Mouse (Mus musculus) intestine, embryonic 14.5 days (tissue): ENCODE measurements around the gene Nat8f2. TPM values are rescaled to one million over a fixed set of nuclear protein-coding genes. Genes with fewer than 3 reads are reported as not detected.
"Not testable (repeated sequence)": the region's sequence is repeated elsewhere in the genome, so short reads cannot be mapped to it uniquely, and the experiment has no call there.

ENCODE experiments used
- ATAC-seq: fragments of 200-750 bp; cut with Nextera tagmentation; replicated peaks from 2 replicates; pipeline ENCODE4 v1.8.0; 2017; ENCODE audit warnings: low read depth, moderate number of reproducible peaks, moderate TSS enrichment, moderate library complexity; ENCODE audit not compliant: low FRiP score, low TSS enrichment
- DNase-seq: peaks from one replicate; pipeline ENCODE4 v3.0.0-alpha.2; 2018; ENCODE audit warnings: low spot score
- H3K27ac ChIP-seq: fragments of 300-500 bp; sonication (generic); 2 replicates; pipeline ENCODE4 v1.5.1; 2014; ENCODE audit warnings: low read depth, mild to moderate bottlenecking, control low read depth
- H3K27me3 ChIP-seq: fragments of 300-500 bp; sonication (generic); replicated peaks from 2 replicates; pipeline ENCODE4 v1.6.1; 2014; ENCODE audit warnings: low read length, control low read depth; ENCODE audit not compliant: control insufficient read depth, insufficient read depth
- H3K36me3 ChIP-seq: fragments of 300-500 bp; sonication (generic); 2 replicates; pipeline ENCODE4 v1.6.1; 2014; ENCODE audit warnings: low read length, control low read depth; ENCODE audit not compliant: control insufficient read depth, insufficient read depth
- H3K4me1 ChIP-seq: fragments of 300-500 bp; sonication (generic); replicated peaks from 2 replicates; pipeline ENCODE4 v1.6.1; 2014; ENCODE audit warnings: low read length, control low read depth, mixed read lengths; ENCODE audit not compliant: control insufficient read depth, insufficient read depth
- H3K4me2 ChIP-seq: fragments of 300-500 bp; sonication (generic); 2 replicates; pipeline ENCODE4 v1.6.1; 2014; ENCODE audit warnings: low read length
- H3K4me3 ChIP-seq: fragments of 300-500 bp; sonication (generic); 2 replicates; pipeline ENCODE4 v1.5.1; 2014; ENCODE audit warnings: low read depth, low read length, control low read depth, mixed read lengths
- H3K9ac ChIP-seq: fragments of 300-500 bp; sonication (generic); 2 replicates; pipeline ENCODE4 v1.6.1; 2014; ENCODE audit warnings: mild to moderate bottlenecking, low read length
- H3K9me3 ChIP-seq: fragments of 300-500 bp; sonication (generic); 2 replicates; pipeline ENCODE4 v1.6.1; 2016; ENCODE audit warnings: low read length, control low read depth; ENCODE audit not compliant: control insufficient read depth
- WGBS: fragments of 180-500 bp; shearing (Covaris S2); extraction: QIAGEN DNeasy Blood & Tissue Kit; methylation state at CpG from one replicate; pipeline ENCODE4 v1.1.7; 2014; 5-methylcytosine and 5-hydroxymethylcytosine counted together
- polyA plus RNA-seq: library from polyadenylated mRNA; unstranded; fragments of >200 nt; fragmentation: Nextera tagmentation; extraction: Ambion mirVana; gene quantifications from 2 replicates; pipeline ENCODE4 v1.2.1, GENCODE M21; 2014

The Nat8f2 gene
- polyA plus RNA-seq, 1 experiment from 2014 or later = 0.09 TPM

DNA sequence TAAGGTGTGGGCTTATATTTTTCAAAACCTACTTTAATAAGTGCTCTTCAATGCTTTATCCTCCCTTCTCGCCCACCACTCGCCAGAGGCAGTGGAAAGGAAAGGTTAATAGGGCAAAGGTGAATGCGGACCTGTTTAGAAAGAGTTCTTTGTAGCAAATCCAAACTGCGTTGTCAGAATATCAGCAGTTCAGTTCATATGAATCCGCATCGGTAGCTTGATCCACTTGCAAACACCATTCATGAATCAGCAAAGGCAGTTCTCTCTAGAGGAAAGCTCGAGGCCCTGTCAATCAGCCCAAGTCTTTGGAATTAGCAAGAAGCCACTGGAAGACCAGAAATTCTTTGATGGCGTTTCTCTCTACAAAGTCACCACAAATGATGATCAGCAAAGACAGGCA lies 30.3 kb downstream of the Nat8f2 start:
- 75% methylated on average over 8 of the region's 8 CpGs for WGBS
- H3K27ac ChIP-seq = no peak overlapping the region
- no peaks in the 10 kb centered on the region for H3K4me1 ChIP-seq
- no peaks in the 10 kb centered on the region for H3K36me3 ChIP-seq
- no peak for DNase-seq
- no peak overlapping the region for H3K4me2 ChIP-seq
- no peak for ATAC-seq
- no peaks in the 10 kb centered on the region for H3K27me3 ChIP-seq
- H3K4me3 ChIP-seq = no peak overlapping the region
- no peaks in the 10 kb centered on the region for H3K9me3 ChIP-seq
- no peak overlapping the region for H3K9ac ChIP-seq

DNA sequence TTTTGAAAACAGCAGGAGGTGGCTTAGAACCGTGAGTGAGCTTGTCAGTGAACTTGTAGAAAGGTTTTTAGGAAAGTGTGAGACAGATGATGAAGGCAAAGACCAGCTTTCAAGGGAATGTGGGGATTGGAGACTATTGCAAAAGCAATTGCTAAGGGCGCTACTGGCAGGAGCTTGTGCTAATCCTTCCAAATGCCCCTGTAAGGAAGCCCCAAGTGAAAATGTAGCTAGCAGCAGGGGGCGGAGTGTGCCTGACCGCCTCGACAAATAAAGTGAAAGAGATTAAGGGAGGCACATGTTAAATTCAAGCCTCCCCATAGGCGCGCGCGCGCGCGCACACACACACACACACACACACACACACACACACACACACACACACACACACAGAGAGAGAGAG lies 31.7 kb downstream of the Nat8f2 start:
- ATAC-seq (peak; percentile 70; the same call in 1 of the 2 replicates), DNase-seq (peak; percentile 69)
- 21% methylated on average over 12 of the region's 12 CpGs for WGBS
- H3K27ac ChIP-seq, H3K36me3 ChIP-seq, H3K27me3 ChIP-seq, H3K4me1 ChIP-seq, H3K9me3 ChIP-seq, H3K4me3 ChIP-seq, H3K9ac ChIP-seq: not testable (repeated sequence)
- H3K4me2 ChIP-seq = 0 out of 2 replicates have a peak overlapping the region, but pooled peaks have one; percentile 6

DNA sequence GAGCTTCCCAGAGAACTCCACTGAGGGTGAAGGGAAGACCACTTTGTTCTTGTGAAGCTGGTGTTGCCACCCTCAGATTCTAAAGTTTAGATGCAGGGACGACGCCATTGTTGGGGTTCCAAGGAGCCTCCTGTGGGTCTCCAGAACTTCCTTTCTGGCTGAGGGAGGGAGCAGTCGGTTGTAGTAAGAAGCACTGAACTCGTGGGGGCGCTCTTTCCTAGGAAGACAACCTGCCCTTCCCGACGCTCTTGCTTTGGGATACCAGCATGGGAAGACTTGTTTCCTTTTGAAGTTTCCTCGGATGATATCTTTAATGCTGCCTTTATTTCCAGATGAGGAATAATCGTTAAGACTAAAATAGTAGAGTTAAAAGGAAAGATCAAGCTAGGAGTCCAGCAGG lies 32.1 kb downstream of the Nat8f2 start:
- not testable (repeated sequence) for H3K4me3 ChIP-seq, ATAC-seq, H3K4me2 ChIP-seq, H3K9me3 ChIP-seq, H3K36me3 ChIP-seq, H3K27ac ChIP-seq, H3K4me1 ChIP-seq, H3K27me3 ChIP-seq, H3K9ac ChIP-seq
- WGBS = 22% methylated on average over 9 of the region's 9 CpGs
- DNase-seq = peak; percentile 58

DNA sequence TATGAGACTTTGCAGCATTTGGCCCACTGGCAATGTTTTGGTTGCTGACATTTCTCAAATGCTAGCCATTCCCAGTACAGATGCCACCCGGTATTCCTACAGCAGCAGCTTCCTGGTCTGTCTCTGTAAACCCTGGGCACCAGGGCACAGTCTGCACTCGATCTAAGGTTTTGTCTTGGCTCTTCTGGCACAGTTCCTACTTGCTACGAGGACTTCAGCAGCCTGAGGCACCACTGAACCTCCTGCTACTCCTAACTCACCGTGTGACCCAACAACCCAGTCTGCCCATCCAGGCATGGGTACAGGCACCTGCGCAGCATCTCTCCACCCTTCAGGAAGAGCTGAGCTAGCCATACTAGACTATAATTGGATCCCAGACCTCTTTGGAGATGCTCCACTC lies 32.9 kb downstream of the Nat8f2 start:
- not testable (repeated sequence) for H3K4me2 ChIP-seq, H3K27me3 ChIP-seq, H3K4me3 ChIP-seq, H3K4me1 ChIP-seq, H3K9me3 ChIP-seq, DNase-seq, ATAC-seq, H3K36me3 ChIP-seq, H3K9ac ChIP-seq, H3K27ac ChIP-seq
- 75% methylated on average over 5 of the region's 5 CpGs for WGBS

DNA sequence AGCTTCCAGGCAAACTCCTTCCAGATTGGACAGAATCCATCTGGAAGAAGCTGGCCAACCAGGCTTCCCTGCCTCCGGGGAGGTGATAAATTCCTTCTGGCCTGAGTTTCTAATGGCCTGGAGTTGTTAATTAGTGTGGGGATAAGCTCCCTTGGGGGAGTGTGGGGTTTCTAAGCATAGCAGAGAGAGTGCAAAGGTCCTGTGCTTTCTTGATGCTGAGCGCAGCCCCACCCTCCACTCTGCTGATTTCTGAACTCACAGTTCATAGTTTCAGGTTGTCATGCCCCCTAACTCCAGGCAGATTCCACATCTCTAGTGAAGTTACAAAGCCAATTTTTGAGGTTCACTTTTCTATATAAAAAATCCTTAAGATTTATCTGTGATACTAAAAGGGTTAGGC lies 33.9 kb downstream of the Nat8f2 start:
- WGBS = 61% methylated on average over 1 of the region's 2 CpGs
- H3K4me2 ChIP-seq, H3K27me3 ChIP-seq, ATAC-seq, H3K9ac ChIP-seq, DNase-seq, H3K27ac ChIP-seq, H3K4me3 ChIP-seq, H3K9me3 ChIP-seq, H3K36me3 ChIP-seq, H3K4me1 ChIP-seq: not testable (repeated sequence)

DNA sequence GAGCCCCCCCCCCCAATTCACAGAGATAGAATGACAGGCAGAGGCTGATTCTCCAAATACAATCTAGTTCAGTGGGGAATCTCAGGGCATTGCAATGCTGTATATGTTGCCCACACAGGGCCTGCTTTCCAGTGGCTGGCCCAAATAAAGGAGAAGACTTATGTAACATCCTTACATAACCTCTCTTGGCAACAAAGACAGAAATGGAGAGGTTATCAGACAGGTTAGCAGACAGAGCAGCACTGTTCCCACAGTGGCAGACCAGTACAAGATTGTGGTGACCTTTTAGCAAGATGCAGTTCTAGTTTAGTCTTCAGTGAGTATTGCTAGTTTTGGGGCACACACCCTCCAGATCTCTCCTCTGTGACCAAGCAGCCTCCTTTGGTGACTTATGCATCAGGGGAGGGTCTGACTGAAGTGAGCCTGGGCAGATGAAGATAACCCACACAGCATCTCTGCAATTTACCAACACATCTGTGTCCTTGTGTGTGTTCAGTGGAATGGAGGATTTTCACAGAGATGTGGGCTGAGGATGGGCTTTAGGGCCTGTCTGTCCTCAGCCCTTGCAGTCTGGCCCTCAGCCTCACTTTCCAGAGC lies 34.4 kb downstream of the Nat8f2 start:
- not testable (repeated sequence) for H3K4me3 ChIP-seq, H3K27ac ChIP-seq, H3K9ac ChIP-seq, DNase-seq, H3K27me3 ChIP-seq, H3K36me3 ChIP-seq, H3K4me2 ChIP-seq, ATAC-seq, H3K9me3 ChIP-seq, H3K4me1 ChIP-seq

DNA sequence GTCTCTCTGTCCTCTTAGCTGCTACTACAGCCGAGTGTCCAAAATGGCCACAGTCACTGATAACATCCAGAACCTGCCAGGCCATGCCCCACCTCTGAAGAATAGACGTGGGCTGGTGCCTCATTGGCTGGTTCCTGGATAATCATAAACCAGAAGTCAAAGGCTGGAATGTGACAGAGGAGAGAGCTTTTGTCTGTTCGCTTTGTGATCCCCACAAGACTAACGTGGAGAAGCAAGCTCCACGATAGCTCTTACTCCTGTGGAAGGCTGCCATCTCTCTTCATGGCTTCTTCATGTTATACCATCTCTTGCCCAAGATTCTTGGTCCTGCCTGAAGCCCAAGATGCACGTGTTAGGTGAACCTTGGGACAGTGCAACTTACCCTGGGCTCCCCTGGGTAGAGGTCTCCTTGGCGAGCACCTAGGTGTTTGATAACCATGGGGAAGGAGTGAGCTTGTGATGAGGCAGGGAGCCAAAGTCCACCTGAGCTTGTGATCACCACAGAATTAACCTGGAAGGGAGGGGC lies 37.1 kb downstream of the Nat8f2 start, which contains the start of gene Nat8:
Nat8 (minus strand) TSS at position 287 of the 526 bp plus-strand sequence.
- Histone ChIP-seq H3K9me3 (no peaks in the 10 kb centered on the region), H3K9ac (no peak within 1 kb of the TSS), H3K4me2 (no peak within 1 kb of the TSS), H3K27me3 (no peaks in the 10 kb centered on the region), H3K4me3 (no peak within 1 kb of the TSS), H3K27ac (no peak within 1 kb of the TSS), H3K4me1 (no peaks in the 10 kb centered on the region), H3K36me3 (no peaks in the 10 kb centered on the region)
- ATAC-seq (no peak), DNase-seq (no peak)
- 64% methylated on average over 7 of the region's 7 CpGs for WGBS

DNA sequence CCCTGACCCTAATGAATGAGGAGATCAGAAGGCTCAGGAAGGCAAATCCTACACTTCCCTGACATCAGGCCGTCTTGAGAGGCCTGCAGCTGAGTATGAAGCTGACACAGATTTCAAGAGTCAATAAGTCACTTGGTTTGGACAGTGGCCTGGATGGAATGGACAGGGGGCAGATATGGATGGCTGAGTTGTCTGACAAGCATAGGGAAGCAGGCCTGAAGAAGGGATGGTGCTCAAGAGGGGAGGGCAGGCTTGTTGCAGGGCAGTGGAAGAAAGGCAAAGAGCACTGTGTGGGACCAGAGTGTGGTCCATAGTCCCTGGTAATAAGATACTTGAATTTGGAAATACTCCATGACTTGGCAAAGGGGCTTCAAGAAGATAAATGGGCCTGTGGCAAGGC lies 39.5 kb downstream of the Nat8f2 start:
- no peak overlapping the region for H3K9ac ChIP-seq
- H3K4me2 ChIP-seq = no peak overlapping the region
- DNase-seq = no peak
- H3K9me3 ChIP-seq = no peaks in the 10 kb centered on the region
- H3K4me1 ChIP-seq = no peaks in the 10 kb centered on the region
- no peak overlapping the region for H3K4me3 ChIP-seq
- no peak for ATAC-seq
- no peak overlapping the region for H3K27ac ChIP-seq
- no peaks in the 10 kb centered on the region for H3K27me3 ChIP-seq
- 77% methylated on average over 1 of the region's 1 CpGs for WGBS
- H3K36me3 ChIP-seq = no peaks in the 10 kb centered on the region

DNA sequence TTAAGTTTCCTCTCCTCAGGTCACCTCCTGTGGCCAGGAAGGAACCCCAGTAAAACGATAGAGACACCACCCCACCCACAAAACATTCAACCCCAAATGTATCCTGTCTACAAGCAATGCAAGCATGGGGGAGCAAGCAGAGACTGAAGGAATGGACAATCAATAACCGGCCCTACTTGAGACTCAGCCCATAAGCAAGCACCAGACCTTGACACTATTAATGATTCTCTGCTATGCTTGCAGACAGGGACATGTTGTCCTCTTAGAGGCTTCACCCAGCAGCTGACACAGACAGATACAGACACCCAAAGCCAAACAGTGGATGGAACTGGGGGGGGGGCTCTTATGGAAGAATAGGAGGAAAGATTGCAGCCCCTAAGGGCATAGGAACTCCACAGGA lies 43.1 kb downstream of the Nat8f2 start:
- no peaks in the 10 kb centered on the region for H3K27me3 ChIP-seq
- no peak for ATAC-seq
- WGBS = 79% methylated on average over 2 of the region's 2 CpGs
- H3K9me3 ChIP-seq = 0 out of 2 replicates have a peak, but pooled peaks cover 3% of the 10 kb centered on the region
- DNase-seq = no peak
- H3K4me1 ChIP-seq = no peaks in the 10 kb centered on the region
- no peak overlapping the region for H3K27ac ChIP-seq
- H3K4me2 ChIP-seq = no peak overlapping the region
- no peak overlapping the region for H3K4me3 ChIP-seq
- no peak overlapping the region for H3K9ac ChIP-seq
- H3K36me3 ChIP-seq = no peaks in the 10 kb centered on the region
